Mouse (Mus musculus) heart, embryonic 13.5 days (tissue): ENCODE data around the gene Slc25a22. TPM values are rescaled to one million over a fixed set of nuclear protein-coding genes. Genes with fewer than 3 reads are reported as not detected.

Experiments used
- ATAC-seq: fragments of 200-750 bp; cut with Nextera tagmentation; 2 replicates; pipeline ENCODE4 v1.8.0; 2017; ENCODE audit warnings: moderate TSS enrichment; ENCODE audit not compliant: insufficient number of reproducible peaks, low FRiP score, low TSS enrichment; ENCODE audit errors: extremely low read depth
- H3K27ac ChIP-seq: fragments of 300-500 bp; sonication (generic); replicated peaks from 2 replicates; pipeline ENCODE4 v1.5.1; 2015; ENCODE audit warnings: moderate library complexity, mild to moderate bottlenecking, inconsistent platforms
- H3K27me3 ChIP-seq: fragments of 300-500 bp; sonication (generic); replicated peaks from 2 replicates; pipeline ENCODE4 v1.6.1; 2015; ENCODE audit warnings: mild to moderate bottlenecking, inconsistent platforms
- H3K36me3 ChIP-seq: fragments of 300-500 bp; sonication (generic); 2 replicates; pipeline ENCODE4 v1.6.1; 2015; ENCODE audit warnings: mild to moderate bottlenecking, inconsistent platforms
- H3K4me1 ChIP-seq: fragments of 300-500 bp; sonication (generic); 2 replicates; pipeline ENCODE4 v1.6.1; 2015; ENCODE audit warnings: inconsistent platforms
- H3K4me2 ChIP-seq: fragments of 300-500 bp; sonication (generic); 2 replicates; pipeline ENCODE4 v1.6.1; 2015; ENCODE audit warnings: inconsistent platforms, mild to moderate bottlenecking, moderate library complexity
- H3K4me3 ChIP-seq: fragments of 300-500 bp; sonication (generic); 2 replicates; pipeline ENCODE4 v1.5.1; 2015; ENCODE audit warnings: moderate library complexity, mild to moderate bottlenecking, inconsistent platforms
- H3K9ac ChIP-seq: fragments of 300-500 bp; sonication (generic); 2 replicates; pipeline ENCODE4 v1.6.1; 2015; ENCODE audit warnings: inconsistent platforms, mild to moderate bottlenecking, moderate library complexity
- H3K9me3 ChIP-seq: fragments of 300-500 bp; sonication (generic); 2 replicates; pipeline ENCODE4 v1.6.1; 2016; ENCODE audit warnings: inconsistent platforms
- WGBS: fragments of 180-500 bp; shearing (Covaris S2); methylation state at CpG from one replicate; pipeline ENCODE4 v1.1.7; 2015; ENCODE audit warnings: mixed read lengths; 5-methylcytosine and 5-hydroxymethylcytosine counted together
- polyA plus RNA-seq: library from polyadenylated mRNA; unstranded; fragments of >200 nt; fragmentation: Nextera tagmentation; extraction: Ambion mirVana; gene quantifications from 2 replicates; pipeline ENCODE4 v1.2.1, GENCODE M21; 2015

The Slc25a22 gene
- polyA plus RNA-seq, 1 experiment from 2014 or later: 17.3 TPM

DNA sequence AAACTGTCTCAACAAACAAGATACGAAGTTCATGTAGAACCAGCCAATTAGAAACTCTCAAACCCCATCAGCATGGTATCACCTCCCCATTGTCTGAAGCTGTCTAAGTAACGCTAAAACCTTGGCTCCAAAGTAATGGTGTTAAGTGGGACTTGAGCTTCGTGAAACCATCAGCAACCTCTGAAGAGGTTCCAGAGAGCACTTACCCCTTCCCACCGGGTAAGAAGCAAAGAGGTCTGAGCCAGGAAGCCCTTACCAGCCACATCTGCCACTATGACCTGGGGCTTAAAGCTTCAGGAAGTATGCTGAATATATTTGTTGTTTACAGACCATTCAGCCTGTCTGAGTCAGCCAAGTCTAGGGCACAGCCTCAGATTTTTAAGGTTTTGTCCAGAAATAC lies 32.2 kb downstream of the Slc25a22 start:
- Histone ChIP-seq H3K9me3 (no peaks in the 10 kb centered on the region), H3K27me3 (no peaks in the 10 kb centered on the region), H3K4me1 (peaks cover 4% of the 10 kb centered on the region; the same call in 1 of the 2 replicates), H3K4me2 (no peak overlapping the region), H3K36me3 (peaks cover 69% of the 10 kb centered on the region), H3K27ac (no peak overlapping the region), H3K4me3 (no peak overlapping the region), H3K9ac (no peak overlapping the region)
- 79% methylated on average over 4 of the region's 4 CpGs for whole genome bisulfite sequencing
- no peak for ATAC-seq

GRCm38 (mm10) chr7:141403305-141403704 lies 34.4 kb downstream of the Slc25a22 start:
- H3K9ac ChIP-seq: no peak overlapping the region
- WGBS: 46% methylated on average over 5 of the region's 5 CpGs
- no peak overlapping the region for H3K4me3 ChIP-seq
- H3K9me3 ChIP-seq: no peaks in the 10 kb centered on the region
- H3K4me1 ChIP-seq: no peaks in the 10 kb centered on the region
- H3K4me2 ChIP-seq: no peak overlapping the region
- no peak overlapping the region for H3K27ac ChIP-seq
- no peaks in the 10 kb centered on the region for H3K27me3 ChIP-seq
- no peak for ATAC-seq
- peaks cover 73% of the 10 kb centered on the region for H3K36me3 ChIP-seq

GRCm38 (mm10) chr7:141395348-141395747 lies 42.3 kb downstream of the Slc25a22 start:
- 68% methylated on average over 1 of the region's 1 CpGs for WGBS
- no peaks in the 10 kb centered on the region for H3K27me3 ChIP-seq
- no peak overlapping the region for H3K27ac ChIP-seq
- no peak overlapping the region for H3K9ac ChIP-seq
- H3K9me3 ChIP-seq: no peaks in the 10 kb centered on the region
- peak overlapping the region; percentile 33; the same call in 1 of the 2 replicates for H3K4me2 ChIP-seq
- H3K4me1 ChIP-seq: peaks cover 14% of the 10 kb centered on the region
- H3K36me3 ChIP-seq: peaks cover 47% of the 10 kb centered on the region
- ATAC-seq: no peak
- H3K4me3 ChIP-seq: peak overlapping the region; percentile 2; the same call in 1 of the 2 replicates

DNA sequence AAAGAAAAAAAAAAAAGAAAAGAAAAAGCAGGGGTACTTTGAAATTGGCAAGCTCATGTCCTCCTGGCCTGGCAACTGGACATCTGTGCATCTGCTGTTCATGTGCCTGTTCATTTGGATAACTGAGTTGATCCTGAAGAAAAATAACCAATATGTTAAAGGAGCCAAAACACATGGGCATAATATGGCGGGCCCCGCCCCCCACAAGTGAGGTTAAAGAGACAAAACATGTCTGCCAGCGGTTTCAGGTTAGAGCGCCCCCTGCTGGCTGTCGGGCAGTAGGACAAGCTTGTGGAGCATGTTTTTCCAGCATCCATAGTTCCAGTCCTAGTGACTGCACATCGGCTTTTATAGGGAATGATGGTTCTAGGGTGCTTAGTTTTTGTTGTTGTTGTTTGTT lies 42.9 kb downstream of the Slc25a22 start:
- Histone ChIP-seq H3K27ac (no peak overlapping the region), H3K4me1 (peaks cover 14% of the 10 kb centered on the region), H3K27me3 (no peaks in the 10 kb centered on the region; the same call in 1 of the 2 replicates), H3K9me3 (no peaks in the 10 kb centered on the region), H3K4me2 (peak overlapping the region; percentile 99; the same call in 1 of the 2 replicates), H3K9ac (no peak overlapping the region), H3K4me3 (no peak overlapping the region), H3K36me3 (peaks cover 42% of the 10 kb centered on the region)
- ATAC-seq: no peak
- WGBS: 20% methylated on average over 6 of the region's 6 CpGs

DNA sequence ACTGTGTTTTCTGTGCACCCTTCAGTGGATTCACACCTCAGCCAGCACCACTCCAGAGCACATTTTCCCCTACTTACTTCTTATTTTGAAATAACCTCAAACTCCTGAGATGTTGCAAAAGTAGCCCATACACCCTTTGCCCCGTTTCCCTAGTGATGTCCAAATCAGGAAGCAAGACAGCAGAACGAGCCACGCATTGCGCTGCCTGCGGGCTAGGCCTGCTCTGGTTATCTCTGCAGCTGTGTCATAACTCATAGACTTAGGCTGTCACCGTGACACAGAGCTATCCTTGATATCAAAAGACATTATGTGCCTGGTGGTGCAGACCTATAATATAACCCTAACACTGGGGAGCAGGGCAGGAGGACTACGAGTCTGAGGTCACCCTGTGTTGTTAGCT lies 43.5 kb downstream of the Slc25a22 start:
- Histone ChIP-seq H3K9ac (no peak overlapping the region), H3K9me3 (no peaks in the 10 kb centered on the region), H3K4me1 (peaks cover 14% of the 10 kb centered on the region), H3K36me3 (peaks cover 35% of the 10 kb centered on the region), H3K27me3 (peaks cover 6% of the 10 kb centered on the region; the same call in 1 of the 2 replicates), H3K27ac (peak overlapping the region; percentile 79; the same call in 1 of the 2 replicates), H3K4me2 (peak overlapping the region; percentile 99), H3K4me3 (peak overlapping the region; percentile 31)
- WGBS: 70% methylated on average over 7 of the region's 7 CpGs
- ATAC-seq: no peak

GRCm38 (mm10) chr7:141392552-141393222 lies 45.0 kb downstream of the Slc25a22 start:
- ATAC-seq: no peak; the same call in 1 of the 2 replicates
- Histone ChIP-seq H3K36me3 (peaks cover 21% of the 10 kb centered on the region), H3K27me3 (peaks cover 6% of the 10 kb centered on the region; the same call in 1 of the 2 replicates), H3K4me2 (peak overlapping the region; percentile 99), H3K4me1 (peaks cover 14% of the 10 kb centered on the region), H3K9me3 (no peaks in the 10 kb centered on the region), H3K27ac (peak overlapping the region; percentile 79), H3K9ac (peak overlapping the region; percentile 89), H3K4me3 (peak overlapping the region; percentile 81)
- 28% methylated on average over 9 of the region's 9 CpGs for WGBS

DNA sequence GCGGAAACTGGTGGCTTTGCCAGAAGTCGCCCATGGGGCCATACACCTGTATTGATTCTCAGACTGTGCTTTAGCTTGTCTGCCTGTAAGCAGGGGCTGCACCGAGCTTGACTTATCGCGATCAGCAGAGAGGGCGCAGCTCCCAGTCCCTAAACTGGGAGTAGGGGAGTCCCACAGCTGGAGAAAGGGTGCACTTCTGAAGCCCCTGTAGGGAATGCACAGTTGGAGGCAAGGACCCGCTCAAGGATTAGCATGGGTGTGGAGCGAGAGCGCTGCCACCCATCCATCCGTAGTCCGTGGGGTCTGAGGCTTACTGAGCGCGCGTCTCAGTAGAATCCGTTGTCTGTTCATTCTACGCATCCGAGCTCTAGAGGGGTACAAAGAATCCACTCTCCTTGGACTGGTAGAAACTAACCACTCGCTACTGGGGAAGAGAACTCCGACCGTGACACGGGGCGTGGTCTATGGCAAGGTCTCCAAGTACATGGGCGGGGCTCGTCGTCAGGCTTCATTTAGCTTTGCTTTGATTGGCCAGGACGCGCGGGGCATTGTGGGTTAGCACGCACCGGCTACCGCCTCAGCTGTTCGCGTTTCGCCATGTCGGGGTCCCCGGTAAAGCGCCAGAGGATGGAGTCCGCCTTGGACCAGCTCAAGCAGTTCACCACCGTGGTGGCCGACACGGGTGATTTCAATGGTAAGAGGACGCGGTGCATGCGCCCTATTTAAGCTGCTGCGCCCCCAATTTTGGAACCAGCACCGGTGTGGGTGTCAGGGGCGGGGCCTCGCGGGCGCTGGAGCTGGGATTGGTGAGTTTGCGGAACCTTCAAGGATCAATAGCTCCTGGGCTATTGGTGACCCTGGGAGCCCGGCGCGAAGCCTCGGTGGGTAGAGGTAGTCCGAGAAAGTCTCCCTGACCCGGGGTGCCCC lies 45.8 kb downstream of the Slc25a22 start, which contains the start of gene Taldo1:
Gene Taldo1, plus strand, starts transcription at position 575 of the 927 bp plus-strand sequence.
- WGBS: under 1% methylated on average over 57 of the region's 57 CpGs
- H3K4me2 ChIP-seq: peak within 1 kb of the TSS; percentile 99
- ATAC-seq: peak; percentile 86

DNA sequence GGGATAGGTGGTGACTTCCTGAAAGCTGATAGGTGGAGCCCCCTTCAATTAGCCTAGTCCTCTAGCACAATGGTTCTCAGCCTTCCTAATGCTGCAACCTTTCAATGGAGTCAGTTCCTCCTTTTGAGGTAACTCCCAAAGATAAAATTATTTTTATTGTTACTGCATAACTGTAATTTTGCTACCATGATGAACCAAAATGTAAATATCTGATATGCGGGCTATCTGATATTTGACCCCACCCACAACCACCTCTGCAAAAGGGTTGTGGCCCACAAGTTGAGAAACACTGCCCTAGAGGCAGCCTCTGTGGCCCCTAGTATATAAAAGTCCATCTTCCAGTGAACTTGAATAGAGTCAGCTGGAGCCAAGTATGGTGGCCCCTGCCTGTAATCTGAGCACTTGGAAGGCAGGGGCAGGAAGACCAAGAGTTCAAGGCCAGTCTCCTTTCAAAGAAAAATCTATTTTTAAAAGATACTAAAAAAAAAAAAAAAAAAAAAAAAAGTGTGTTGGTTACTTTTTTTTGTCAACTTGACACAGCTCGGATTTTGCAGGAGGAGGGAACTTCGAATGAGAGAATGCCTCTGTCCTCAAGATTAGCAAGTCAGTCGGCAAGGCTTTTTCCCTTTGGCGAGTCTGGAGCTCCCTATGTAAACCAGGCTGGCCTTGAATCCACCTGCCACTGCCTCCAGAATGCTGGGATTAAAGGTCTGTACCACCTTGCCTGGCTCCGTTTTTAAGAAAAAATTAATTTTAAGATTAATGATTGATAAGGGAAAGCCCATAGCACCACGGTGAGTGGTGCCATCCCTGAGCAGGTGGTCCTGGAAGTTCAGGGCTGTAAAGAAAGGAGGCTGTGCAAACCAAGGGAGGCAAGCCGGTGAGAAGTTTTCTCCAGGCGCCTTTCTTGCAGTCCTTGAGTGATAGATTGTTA lies 47.1 kb downstream of the Slc25a22 start:
- WGBS: 55% methylated on average over 9 of the region's 9 CpGs
- no peaks in the 10 kb centered on the region for H3K9me3 ChIP-seq
- peak overlapping the region; percentile 81 for H3K4me3 ChIP-seq

More for the DNA sequence above, 45.8 kb downstream of the Slc25a22 start, which contains the start of gene Taldo1:
- peak within 1 kb of the TSS; percentile 81 for H3K4me3 ChIP-seq
- peaks cover 15% of the 10 kb centered on the region for H3K36me3 ChIP-seq
- peaks cover 14% of the 10 kb centered on the region for H3K4me1 ChIP-seq
- H3K27me3 ChIP-seq: peaks cover 6% of the 10 kb centered on the region; the same call in 1 of the 2 replicates
- no peaks in the 10 kb centered on the region for H3K9me3 ChIP-seq
- peak within 1 kb of the TSS; percentile 79 for H3K27ac ChIP-seq
- H3K9ac ChIP-seq: peak within 1 kb of the TSS; percentile 89

DNA sequence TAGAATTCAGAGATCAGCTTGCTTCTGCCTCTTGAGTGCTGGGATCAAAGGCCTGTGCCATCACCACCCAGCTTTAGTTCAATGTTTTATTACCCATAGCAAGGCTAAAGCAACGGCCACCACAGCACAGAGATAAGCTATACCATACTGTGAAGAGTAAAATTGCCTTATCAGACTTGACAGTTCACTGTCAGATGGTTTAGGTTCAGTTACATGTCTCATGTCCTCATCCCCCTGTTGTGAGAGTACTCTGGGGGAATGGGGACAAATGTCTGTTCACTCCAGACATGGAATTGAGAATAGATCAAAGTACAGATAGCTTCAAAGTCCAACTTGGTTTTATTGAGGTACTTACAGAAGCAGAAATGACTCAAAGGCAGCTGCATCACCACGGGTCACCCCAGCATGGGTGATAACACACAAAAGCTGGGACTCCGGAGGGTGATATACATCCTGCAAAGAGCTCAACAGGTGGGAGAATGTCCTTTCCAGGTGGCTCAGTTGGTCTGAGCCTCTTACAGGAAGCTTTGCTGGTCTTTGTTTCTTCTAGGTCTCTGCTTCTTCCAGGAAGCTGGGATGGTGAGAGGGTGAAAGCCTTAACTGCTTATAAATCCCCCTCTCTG lies 49.1 kb downstream of the Slc25a22 start:
- Histone ChIP-seq H3K9me3 (no peaks in the 10 kb centered on the region), H3K27me3 (peaks cover 23% of the 10 kb centered on the region), H3K4me3 (no peak overlapping the region), H3K4me2 (no peak overlapping the region), H3K36me3 (no peaks in the 10 kb centered on the region), H3K4me1 (peaks cover 14% of the 10 kb centered on the region), H3K9ac (no peak overlapping the region), H3K27ac (no peak overlapping the region)
- no peak for ATAC-seq
- 38% methylated on average over 3 of the region's 3 CpGs for WGBS

More for the DNA sequence above, 47.1 kb downstream of the Slc25a22 start:
- peaks cover 14% of the 10 kb centered on the region for H3K4me1 ChIP-seq
- ATAC-seq: no peak
- H3K27ac ChIP-seq: peak overlapping the region; percentile 79; the same call in 1 of the 2 replicates
- peak overlapping the region; percentile 99 for H3K4me2 ChIP-seq
- peaks cover 6% of the 10 kb centered on the region; the same call in 1 of the 2 replicates for H3K27me3 ChIP-seq
- 0 out of 2 replicates have a peak, but pooled peaks cover 2% of the 10 kb centered on the region for H3K36me3 ChIP-seq
- H3K9ac ChIP-seq: no peak overlapping the region
